Mouse (Mus musculus) left cerebral cortex, adult 2 months (tissue): ENCODE measurements at regions not wholly inside any gene's neighbourhood (a gene's known extent, or its start where the extent isn't known, plus 50 kb on each side); places are given as distances from the start of the nearest gene placed in this dataset.

ENCODE experiments used
- DNase-seq, 2 experiments: peaks; one replicate each; pipeline ENCODE4 v3.0.0; 2021 to 2022; ENCODE audit warnings: low spot score in 2 of 2, mixed read lengths in 1 of 2; ENCODE audit errors: extremely low spot score in 1 of 2
- H3K27ac ChIP-seq: fragments of 200-600 bp; 2 replicates; pipeline ENCODE4 v1.8.1; 2022
- H3K4me3 ChIP-seq: fragments of 200-600 bp; 2 replicates; pipeline ENCODE4 v1.8.1; 2022
- CTCF ChIP-seq: fragments of 200-600 bp; IDR thresholded peaks from 2 replicates; pipeline ENCODE4 v1.8.1; 2022; ENCODE audit warnings: antibody characterized with exemption, mild to moderate bottlenecking, moderate library complexity
- intact Hi-C: fragments of 180-260 bp; cut with DNase I; formaldehyde crosslinking; loops from one replicate; pipeline ENCODE4 v1.15.1; 2025

- no peak for DNase-seq
- no peak overlapping the region for H3K4me3 ChIP-seq
- no peak overlapping the region for H3K27ac ChIP-seq
- TF ChIP-seq CTCF = no peak
- intact Hi-C loops = no loop called here
These were observed 153.3 kb downstream of the Med10 start for GRCm38 (mm10) chr13:69955503-69955902.

DNA sequence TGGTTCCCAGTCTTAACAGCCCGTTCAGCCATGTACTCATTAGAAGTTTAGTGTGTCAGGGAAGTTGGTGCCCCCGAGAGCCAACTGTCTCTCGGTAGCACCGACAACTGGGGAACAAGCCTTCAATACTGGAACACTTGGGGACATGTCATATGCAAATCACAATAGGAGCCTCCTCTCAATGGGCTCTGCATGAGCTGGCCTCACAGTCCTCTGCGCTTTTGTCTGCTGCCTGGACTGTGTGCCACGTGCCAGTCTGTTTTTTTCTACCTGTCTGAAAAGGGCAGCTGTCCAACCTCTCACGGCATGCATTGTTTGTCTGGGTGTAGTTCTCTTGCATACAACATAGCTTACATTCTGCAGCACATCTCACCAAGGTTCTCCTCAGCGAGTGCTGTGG is 161.7 kb downstream of the Med10 start:
- Histone ChIP-seq H3K27ac (no peak overlapping the region), H3K4me3 (no peak overlapping the region)
- intact Hi-C loops = no loop called here
- no peak for TF ChIP-seq CTCF
- DNase-seq = no peak

- no peak for DNase-seq
- intact Hi-C loops = no loop called here
These were observed 169.3 kb downstream of the Med10 start for GRCm38 (mm10) chr13:69971281-69972057.

GRCm38 (mm10) chr13:69974835-69975234 is 172.6 kb downstream of the Med10 start:
- no peak overlapping the region for H3K27ac ChIP-seq
- no peak for TF ChIP-seq CTCF
- intact Hi-C loops = no loop called here
- DNase-seq = no peak
- no peak overlapping the region for H3K4me3 ChIP-seq

More at GRCm38 (mm10) chr13:69971281-69972057, 169.3 kb downstream of the Med10 start:
- TF ChIP-seq CTCF = no peak
- Histone ChIP-seq H3K27ac (no peak overlapping the region), H3K4me3 (no peak overlapping the region)

DNA sequence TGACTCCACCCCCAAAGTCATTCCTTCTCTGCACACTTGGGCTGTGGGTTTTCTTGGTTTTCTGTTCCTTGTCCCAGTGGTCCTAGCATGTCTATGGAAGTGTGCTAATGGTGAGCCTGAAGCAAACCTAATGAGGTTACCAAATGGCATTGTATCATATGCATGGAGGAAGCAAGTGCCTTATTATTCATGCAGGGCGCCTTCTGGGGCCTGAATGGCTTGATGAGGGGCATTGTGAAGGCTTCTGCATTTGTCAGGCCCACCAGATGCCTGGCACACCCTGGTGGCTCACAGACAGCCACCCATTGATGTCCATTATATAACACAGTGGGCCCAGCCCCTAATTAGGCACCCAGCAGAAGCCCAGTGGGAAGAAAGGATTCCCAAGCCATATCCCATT is 182.0 kb downstream of the Med10 start:
- intact Hi-C loops = no loop called here
- H3K27ac ChIP-seq = no peak overlapping the region
- no peak for TF ChIP-seq CTCF

GRCm38 (mm10) chr13:69987181-69987580 is 185.0 kb downstream of the Med10 start:
- intact Hi-C loops = no loop called here
- no peak for TF ChIP-seq CTCF
- H3K27ac ChIP-seq = peak overlapping the region; percentile 28; the same call in 1 of the 2 replicates
- H3K4me3 ChIP-seq = no peak overlapping the region
- peak; percentile 23 to 24 for DNase-seq

More for the DNA sequence above, 182.0 kb downstream of the Med10 start:
- H3K4me3 ChIP-seq = no peak overlapping the region
- DNase-seq = no peak

- no peak overlapping the region for H3K4me3 ChIP-seq
- DNase-seq = peak in 1 of 2 experiments; percentile 22
- intact Hi-C loops = no loop called here
- TF ChIP-seq CTCF = no peak
- H3K27ac ChIP-seq = no peak overlapping the region
These were observed 186.1 kb downstream of the Med10 start for GRCm38 (mm10) chr13:69988319-69988718.

- no peak overlapping the region for H3K4me3 ChIP-seq
- H3K27ac ChIP-seq = no peak overlapping the region
- DNase-seq = peak; percentile 64 to 65
- intact Hi-C loops = loop anchor here (2.0 kb wide), 1 partner anchor 251 kb away; no protein-coding TSS in a partner anchor
- TF ChIP-seq CTCF = peak; percentile 79
These were observed 189.2 kb downstream of the Med10 start for GRCm38 (mm10) chr13:69991253-69991891.

DNA sequence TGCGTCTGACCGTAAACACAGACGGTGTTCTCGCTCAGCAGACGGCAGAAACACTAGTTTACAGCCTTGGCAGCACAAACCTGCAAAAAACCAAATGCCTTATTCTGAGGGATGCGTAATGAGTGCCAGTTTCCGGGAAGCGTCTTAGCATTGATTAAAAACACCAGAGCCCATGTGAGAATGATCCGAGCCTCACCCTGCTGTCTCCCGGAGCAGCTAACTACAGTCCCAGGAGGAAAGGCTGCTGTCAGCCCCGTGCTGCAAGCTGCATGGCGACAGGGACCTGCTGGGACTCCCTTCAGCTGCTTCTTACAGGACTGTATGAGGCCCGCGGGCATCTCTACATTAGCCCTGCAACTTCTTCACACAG is 189.7 kb downstream of the Med10 start:
- Histone ChIP-seq H3K4me3 (0 out of 2 replicates have a peak overlapping the region, but pooled peaks have one; percentile 0), H3K27ac (no peak overlapping the region)
- TF ChIP-seq CTCF = no peak
- peak in 1 of 2 experiments; percentile 12 for DNase-seq
- intact Hi-C loops = loop anchor here (2.0 kb wide), 1 partner anchor 251 kb away; no protein-coding TSS in a partner anchor

DNA sequence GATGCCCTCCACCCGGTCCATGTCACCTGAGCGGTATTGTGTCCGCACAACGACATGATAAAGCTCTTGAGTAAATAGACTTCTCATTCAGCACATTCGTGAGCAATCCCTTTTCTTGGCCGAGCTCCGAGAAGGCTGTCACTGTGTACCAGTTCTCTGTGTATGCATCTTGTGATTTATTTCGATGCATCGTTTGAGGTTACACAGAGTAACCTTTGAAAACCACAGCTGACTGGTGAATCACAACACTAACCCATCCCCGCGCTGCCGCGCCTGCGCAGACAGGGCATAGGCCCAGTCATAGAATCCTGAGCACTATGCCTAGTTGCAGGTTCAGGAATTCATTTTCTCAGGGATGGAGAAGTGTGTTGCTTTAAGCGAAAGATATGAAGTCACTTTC is 201.4 kb downstream of the Med10 start:
- TF ChIP-seq CTCF = no peak
- no peak overlapping the region for H3K27ac ChIP-seq
- intact Hi-C loops = no loop called here
- DNase-seq = peak in 1 of 2 experiments; percentile 24
- no peak overlapping the region for H3K4me3 ChIP-seq

- H3K27ac ChIP-seq = no peak overlapping the region
- no peak overlapping the region for H3K4me3 ChIP-seq
- no peak; the same call in 1 of the 2 replicates for TF ChIP-seq CTCF
- no peak for DNase-seq
- intact Hi-C loops = no loop called here
These were observed 209.9 kb downstream of the Med10 start for GRCm38 (mm10) chr13:70012123-70012522.

GRCm38 (mm10) chr13:70015183-70015582 is 213.0 kb downstream of the Med10 start:
- TF ChIP-seq CTCF = no peak
- intact Hi-C loops = no loop called here

More at GRCm38 (mm10) chr13:70015183-70015582, 213.0 kb downstream of the Med10 start:
- Histone ChIP-seq H3K27ac (no peak overlapping the region), H3K4me3 (no peak overlapping the region)
- DNase-seq = no peak
